11 mouse cellular contexts compared by ENCODE assay signal in the genomic region with DNA sequence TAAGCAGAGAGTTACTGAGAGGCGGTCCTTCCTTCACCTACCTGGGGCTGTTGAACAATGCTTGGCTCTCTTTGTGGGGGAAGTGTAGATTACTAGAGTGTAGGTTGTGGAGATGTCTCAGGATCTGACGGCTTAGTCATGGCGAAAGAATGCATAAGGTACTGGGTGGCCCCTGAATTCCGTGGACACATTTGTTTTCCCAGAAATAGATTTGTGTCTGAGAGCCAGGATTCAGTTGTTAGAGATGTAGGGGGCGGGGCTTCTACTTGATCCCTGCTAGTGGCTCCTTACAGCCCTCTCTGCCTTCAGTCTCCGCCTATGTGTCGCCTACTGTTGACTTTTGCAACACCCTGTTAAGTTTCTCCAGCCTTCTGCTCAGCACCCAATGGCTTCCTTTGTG. TPM values are rescaled to one million over a fixed set of nuclear protein-coding genes. Genes with fewer than 3 reads are reported as not detected.
DNase-seq lines count a peak whose midpoint lies in the region; ATAC-seq and TF ChIP-seq lines count a peak whose summit lies in the region.
"Had no signal": no experiment of that assay in that cellular context is flagged by ENCODE, and none has a peak within 500 bp of the region (broad histone marks: within the 10 kb centered on the region; RNA-seq: fewer than 3 reads in every experiment).

No protein-coding gene starts in this region.

- intact Hi-C loops in heart, postnatal 36 days (cut with DNase I) = no loop called here

- TF ChIP-seq CTCF in lung, adult 2 months (IDR thresholded peaks at IDR 0.05; ENCODE audit: insufficient read depth, low read length) = no peak

- peak; percentile 89 for DNase-seq in heart, adult 11 months
- no peak for DNase-seq in heart, postnatal 36 days
- DNase-seq in lung, adult 18-20 months = peak; percentile 34 to 67
- DNase-seq in lung, adult 2 months = no peak
- no peak for DNase-seq in layer of hippocampus, postnatal 25 days (ENCODE audit: extremely low spot score in 1 of 2, low spot score in 1 of 2)
- DNase-seq in spleen, postnatal 14 days (ENCODE audit: low spot score in 2 of 2) = no peak
- DNase-seq: retina, postnatal 1 day had no signal

- 0 out of 2 replicates have a peak overlapping the region, but pooled peaks have one; percentile 5 for H3K4me2 ChIP-seq in lung, embryonic 15.5 days
- H3K4me2 ChIP-seq: limb, embryonic 15.5 days; neural tube, embryonic 12.5 days had no signal

- H3K4me1 ChIP-seq in lung, adult 2 months (ENCODE audit: control insufficient read depth, insufficient read depth, low read length) = peaks cover 2% of the 10 kb centered on the region; the same call in 1 of the 2 replicates
- peaks cover 50% of the 10 kb centered on the region for H3K4me1 ChIP-seq in lung, embryonic 15.5 days

- H3K27ac ChIP-seq in lung, embryonic 15.5 days = 0 out of 2 replicates have a peak overlapping the region, but pooled peaks have one; percentile 0
- H3K27ac ChIP-seq: limb, embryonic 15.5 days; neural tube, embryonic 12.5 days had no signal

- H3K36me3 ChIP-seq in lung, embryonic 15.5 days = no peaks in the 10 kb centered on the region
- H3K36me3 ChIP-seq: neural tube, embryonic 12.5 days had no signal

- TF ChIP-seq POLR2A in lung, adult 2 months (IDR thresholded peaks at IDR 0.05; ENCODE audit: borderline replicate concordance, extremely low read depth, low read depth, low read length) = no peak

- H3K4me3 ChIP-seq in lung, adult 2 months (replicated peaks; ENCODE audit: extremely low read depth, low read depth, low read length) = no peak overlapping the region
- no peak overlapping the region for H3K4me3 ChIP-seq in lung, embryonic 15.5 days
- H3K4me3 ChIP-seq: limb, embryonic 15.5 days; neural tube, embryonic 12.5 days had no signal

- peak; percentile 55; the same call in 1 of the 2 replicates for ATAC-seq in lung, embryonic 15.5 days (ENCODE audit: borderline replicate concordance, extremely low read depth, low FRiP score, low TSS enrichment)
- ATAC-seq in frontal cortex, adult (ENCODE audit: low TSS enrichment) = no peak

- H3K9me3 ChIP-seq in lung, embryonic 15.5 days = no peaks in the 10 kb centered on the region
- H3K9me3 ChIP-seq: limb, embryonic 15.5 days; neural tube, embryonic 12.5 days had no signal

- no peaks in the 10 kb centered on the region for H3K27me3 ChIP-seq in lung, embryonic 15.5 days
- H3K27me3 ChIP-seq: limb, embryonic 15.5 days had no signal

- H3K9ac ChIP-seq in lung, embryonic 15.5 days = no peak overlapping the region
- H3K9ac ChIP-seq: limb, embryonic 15.5 days; neural tube, embryonic 12.5 days had no signal

- 58% methylated on average over 7 of the region's 7 CpGs for WGBS in lung, adult 2 months
- WGBS in lung, embryonic 15.5 days = 36% methylated on average over 7 of the region's 7 CpGs

RNA-seq across cellular contexts. Expression of gene Tcf7l2, which starts 12.7 kb away (rescaled TPM):
- total RNA-seq in heart, postnatal 36 days (2021) = 10 to 100 TPM; 11.9 to 17.9 TPM
- polyA plus RNA-seq in lung, adult 2 months (2012; rRNA removed) = 18.5 and 19.9 TPM in 2 replicates
- 42.5 and 45.6 TPM in 2 replicates for polyA plus RNA-seq in lung, embryonic 15.5 days (2015; fragmentation: Nextera tagmentation; extraction: Ambion mirVana)
- total RNA-seq in layer of hippocampus, postnatal 25 days (2021) = 10 to 100 TPM; 12.1 to 13.4 TPM

Comparison
In these comparisons a context has a peak if more than half of its experiments do, and no peak if none do; other contexts are left out.
1. DNase-seq: peak in heart, adult 11 months (single experiment) and lung, adult 18-20 months (2 of 2); none in heart, postnatal 36 days (0 of 2), lung, adult 2 months (single experiment), layer of hippocampus, postnatal 25 days (0 of 2) and spleen, postnatal 14 days (0 of 2).